Mouse (Mus musculus): ENCODE measurements around the gene Cd80. TPM values are rescaled to one million over a fixed set of nuclear protein-coding genes. Genes with fewer than 3 reads are reported as not detected.

The Cd80 gene
- total and polyA plus RNA-seq, 3 experiments: 0.04 to 0.38 TPM; not detected in 1

- DNase-seq (ENCODE audit: low read depth, low spot score): peak; percentile 74
- H3K9ac ChIP-seq (ENCODE audit: control insufficient read depth, low read depth, low read length, poor library complexity, severe bottlenecking): peak overlapping the region; percentile 65
- no peaks in the 10 kb centered on the region; the same call in 1 of the 2 replicates for H3K79me2 ChIP-seq (ENCODE audit: control insufficient read depth, insufficient read depth, low read length, poor library complexity)
- H3K27ac ChIP-seq (ENCODE audit: control insufficient read depth, low read depth, low read length): peak overlapping the region; percentile 49
- peaks cover 11 to 30% of the 10 kb centered on the region in 2 experiments for H3K4me1 ChIP-seq (ENCODE audit: control insufficient read depth in 1 of 2, insufficient read depth in 2 of 2, low read length in 2 of 2)
- no peaks in the 10 kb centered on the region for H3K27me3 ChIP-seq (ENCODE audit: control insufficient read depth in 1 of 2, insufficient read depth in 2 of 2, low read length in 2 of 2)
- H3K4me3 ChIP-seq (ENCODE audit: control insufficient read depth in 1 of 2, insufficient read depth in 1 of 2, low read depth in 2 of 2, low read length in 2 of 2): peak overlapping the region; percentile 66 to 75
- H3K36me3 ChIP-seq (ENCODE audit: control insufficient read depth in 1 of 2, insufficient read depth in 2 of 2, low read length in 2 of 2): peaks cover 0 to 37% of the 10 kb centered on the region in 2 experiments; a peak in 2 of 4 replicates
- H3K9me3 ChIP-seq (replicated peaks; ENCODE audit: insufficient read depth, low read length): no peaks in the 10 kb centered on the region
- TF ChIP-seq MXI1 (IDR thresholded peaks at IDR 0.05; ENCODE audit: low read depth, low read length): peak; percentile 18; the same call in 1 of the 2 replicates
- TF ChIP-seq POLR2AphosphoS2 (IDR thresholded peaks at IDR 0.05; ENCODE audit: low read length): no peak
- TF ChIP-seq RAD21 (IDR thresholded peaks at IDR 0.05; ENCODE audit: low read depth, low read length): no peak
- no peak for TF ChIP-seq USF1 (IDR thresholded peaks at IDR 0.05; ENCODE audit: low read depth, low read length)
- TF ChIP-seq CHD1 (IDR thresholded peaks at IDR 0.05; ENCODE audit: low read depth, low read length): 0 out of 2 replicates have a peak, but pooled peaks have one; percentile 85
- TF ChIP-seq MYB (IDR thresholded peaks at IDR 0.05; ENCODE audit: low read depth, low read length): no peak
- no peak for TF ChIP-seq JUND (IDR thresholded peaks at IDR 0.05; ENCODE audit: low read depth, low read length)
- no peak for TF ChIP-seq MAFK (IDR thresholded peaks at IDR 0.05; ENCODE audit: borderline replicate concordance, low read depth, low read length)
- no peak for TF ChIP-seq NELFE (IDR thresholded peaks at IDR 0.05; ENCODE audit: low read depth, low read length)
- no peak for TF ChIP-seq RCOR1 (IDR thresholded peaks at IDR 0.05; ENCODE audit: low read depth, low read length)
- TF ChIP-seq ZNF384 (IDR thresholded peaks at IDR 0.05; ENCODE audit: low read depth, low read length): peak; percentile 69
- no peak for TF ChIP-seq CTCF (IDR thresholded peaks at IDR 0.05 in 2 of 3, conservative IDR thresholded peaks at IDR 0.05 in 1 of 3; ENCODE audit: control insufficient read depth in 1 of 3, insufficient read depth in 1 of 3, low read depth in 2 of 3, low read length in 3 of 3, poor library complexity in 1 of 3, severe bottlenecking in 1 of 3)
- TF ChIP-seq ZMIZ1 (IDR thresholded peaks at IDR 0.05; ENCODE audit: low read depth, low read length): no peak; the same call in 1 of the 2 replicates
- TF ChIP-seq ZC3H11A (IDR thresholded peaks at IDR 0.05; ENCODE audit: low read depth, low read length): no peak
- TF ChIP-seq POLR2AphosphoS5 (IDR thresholded peaks at IDR 0.05; ENCODE audit: borderline replicate concordance, low read depth, low read length): no peak
- no peak for TF ChIP-seq USF2 (IDR thresholded peaks at IDR 0.05; ENCODE audit: borderline replicate concordance in 1 of 2, insufficient read depth in 1 of 2, low read depth in 1 of 2, low read length in 2 of 2)
- TF ChIP-seq ETS1 (IDR thresholded peaks at IDR 0.05; ENCODE audit: low read depth, low read length): no peak
- TF ChIP-seq EP300 (IDR thresholded peaks at IDR 0.05; ENCODE audit: low read depth in 1 of 2, low read length in 2 of 2): 0 out of 4 replicates have a peak, but pooled peaks of 1 of the 2 experiments have one; percentile 38
- no peak for TF ChIP-seq TBP (IDR thresholded peaks at IDR 0.05; ENCODE audit: low read depth, low read length)
- TF ChIP-seq TCF12 (IDR thresholded peaks at IDR 0.05; ENCODE audit: low read depth, low read length): no peak
- no peak for TF ChIP-seq GABPA (IDR thresholded peaks at IDR 0.05; ENCODE audit: low read depth, low read length)
- no peak for TF ChIP-seq MEF2A (IDR thresholded peaks at IDR 0.05; ENCODE audit: extremely low read depth, insufficient replicate concordance, low read depth, low read length, poor library complexity, severe bottlenecking)
- no peak for TF ChIP-seq SMC3 (IDR thresholded peaks at IDR 0.05; ENCODE audit: low read depth, low read length)
- no peak; a peak in 1 of 4 replicates for TF ChIP-seq POLR2A (IDR thresholded peaks at IDR 0.05; ENCODE audit: control insufficient read depth in 1 of 2, insufficient read depth in 1 of 2, low read depth in 1 of 2, low read length in 2 of 2, poor library complexity in 1 of 2)
- TF ChIP-seq NRF1 (IDR thresholded peaks at IDR 0.05; ENCODE audit: insufficient read depth, low read depth, low read length, poor library complexity, severe bottlenecking): no peak
- TF ChIP-seq MAZ (IDR thresholded peaks at IDR 0.05; ENCODE audit: low read depth, low read length): no peak
- no peak for TF ChIP-seq CHD2 (IDR thresholded peaks at IDR 0.05; ENCODE audit: low read length)
- TF ChIP-seq UBTF (IDR thresholded peaks at IDR 0.05; ENCODE audit: borderline replicate concordance, insufficient read depth, low read depth, low read length): no peak
- TF ChIP-seq MAX (IDR thresholded peaks at IDR 0.05; ENCODE audit: low read length): no peak
- TF ChIP-seq E2F4 (IDR thresholded peaks at IDR 0.05; ENCODE audit: borderline replicate concordance, low read depth, low read length): no peak
- no peak for TF ChIP-seq ZKSCAN1 (IDR thresholded peaks at IDR 0.05; ENCODE audit: low read depth, low read length)
- TF ChIP-seq ELF1 (IDR thresholded peaks at IDR 0.05; ENCODE audit: low read depth, low read length): no peak
- TF ChIP-seq BHLHE40 (IDR thresholded peaks at IDR 0.05; ENCODE audit: borderline replicate concordance, low read depth, low read length): no peak
- no peak for TF ChIP-seq KAT2A (conservative IDR thresholded peaks at IDR 0.05; ENCODE audit: low read depth, low read length)
- TF ChIP-seq HCFC1 (IDR thresholded peaks at IDR 0.05; ENCODE audit: low read depth, low read length): peak; percentile 31; the same call in 1 of the 2 replicates
- 0 out of 2 replicates have a peak, but pooled peaks have one; percentile 26 for TF ChIP-seq SIN3A (IDR thresholded peaks at IDR 0.05; ENCODE audit: low read length)
Measured at GRCm38 (mm10) chr16:38475681-38476311, 20.4 kb downstream of the Cd80 start.
